Mouse (Mus musculus) kidney, adult 2 months (tissue): ENCODE measurements around the gene Ahctf1.

Experiments used
- CTCF ChIP-seq: fragments of 200-500 bp; conservative IDR thresholded peaks from 2 replicates; pipeline ENCODE4 v1.5.1; 2011; ENCODE audit warnings: low read depth, mild to moderate bottlenecking, control low read depth, low read length, moderate library complexity, mixed read lengths; ENCODE audit not compliant: insufficient read depth, insufficient read length
- POLR2A ChIP-seq: fragments of 200-500 bp; IDR thresholded peaks from one replicate; pipeline ENCODE4 v1.6.1; 2011; ENCODE audit warnings: low read depth, low read length, control low read depth

DNA sequence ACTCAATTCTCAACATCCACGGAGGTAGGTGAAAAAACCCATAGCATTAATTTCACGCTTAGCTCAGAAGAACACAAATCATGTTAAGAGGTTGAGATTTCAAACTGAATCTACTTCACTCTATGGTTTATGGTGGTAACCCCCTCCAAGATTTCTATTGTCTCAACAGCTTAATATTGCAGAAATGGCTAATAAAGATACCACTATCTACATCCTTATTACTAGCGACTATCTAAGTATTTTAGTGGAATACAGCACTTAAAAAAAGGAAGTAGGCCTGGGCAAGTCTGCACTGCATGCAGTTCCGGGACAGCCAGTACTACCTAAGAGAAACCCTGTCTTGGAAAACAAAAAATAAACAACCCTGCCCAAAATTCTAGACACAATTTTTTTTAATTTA lies 42.9 kb downstream of the Ahctf1 start:
- TF ChIP-seq POLR2A = no peak
- no peak for TF ChIP-seq CTCF
